8 mouse cellular contexts compared by ENCODE assay signal in genomic region chr6:89644271-89645075, GRCm38 (mm10). TPM values are rescaled to one million over a fixed set of nuclear protein-coding genes. Genes with fewer than 3 reads are reported as not detected.
DNase-seq lines count a peak whose midpoint lies in the region; ATAC-seq lines count a peak whose summit lies in the region.

No protein-coding gene starts in this region.

- no peaks in the 10 kb centered on the region for H3K79me2 ChIP-seq in macrophage (ENCODE audit: inconsistent target)

- no peaks in the 10 kb centered on the region for H3K27me3 ChIP-seq in hindbrain, embryonic 16.5 days (replicated peaks; ENCODE audit: control insufficient read depth, insufficient read depth, low read length)

- H3K9ac ChIP-seq in hindbrain, embryonic 16.5 days (ENCODE audit: low read depth, low read length), result peak overlapping the region; percentile 85

- peak overlapping the region; percentile 83 for H3K4me3 ChIP-seq in hindbrain, embryonic 16.5 days (ENCODE audit: low read length)
- peak overlapping the region; percentile 40 for H3K4me3 ChIP-seq in macrophage (ENCODE audit: inconsistent target)

- DNase-seq in WW6 (ENCODE audit: low read depth, low spot score), result peak; percentile 91
- DNase-seq in cerebellum, postnatal 4 days (ENCODE audit: low spot score in 2 of 2), result peak; percentile 60 to 79
- DNase-seq in gastrocnemius, adult 18-20 months (ENCODE audit: low spot score), result peak; percentile 93
- DNase-seq in left cerebral cortex, adult 18-20 months (ENCODE audit: low spot score in 2 of 2), result peak; percentile 65 to 83
- peak; percentile 76 for DNase-seq in right cerebral cortex, adult 18-20 months
- peak; percentile 94 for DNase-seq in urinary bladder, postnatal 14 days (ENCODE audit: low spot score)

- WGBS in hindbrain, embryonic 16.5 days, result under 1% methylated on average over 41 of the region's 41 CpGs
- under 1% methylated on average over 37 of the region's 41 CpGs for WGBS in macrophage (ENCODE audit: missing documents)

- H3K27ac ChIP-seq in hindbrain, embryonic 16.5 days (ENCODE audit: low read depth, low read length), result peak overlapping the region; percentile 89
- H3K27ac ChIP-seq in macrophage, result peak overlapping the region; percentile 54

- peak overlapping the region; percentile 87 for H3K4me2 ChIP-seq in hindbrain, embryonic 16.5 days (ENCODE audit: low read length)

- peaks cover 3% of the 10 kb centered on the region for H3K4me1 ChIP-seq in hindbrain, embryonic 16.5 days (ENCODE audit: control insufficient read depth, insufficient read depth, low read depth, low read length)

- no peaks in the 10 kb centered on the region for H3K36me3 ChIP-seq in hindbrain, embryonic 16.5 days (ENCODE audit: control insufficient read depth, insufficient read depth, low read length)
- H3K36me3 ChIP-seq in macrophage (ENCODE audit: inconsistent target), result no peaks in the 10 kb centered on the region

- ATAC-seq in hindbrain, embryonic 16.5 days, result peak; percentile 93

- H3K9me3 ChIP-seq in hindbrain, embryonic 16.5 days (ENCODE audit: control insufficient read depth, low read length), result no peaks in the 10 kb centered on the region

RNA-seq across cellular contexts. Expression of gene Txnrd3, which starts 0.7 kb away (rescaled TPM):
- total RNA-seq in gastrocnemius, adult 18-20 months (2021), result 1 to 10 TPM; 3.5 to 4.6 TPM
- polyA plus RNA-seq in hindbrain, embryonic 16.5 days (2015; fragmentation: Nextera tagmentation; extraction: Ambion mirVana), result 12.9 and 15.0 TPM in 2 replicates
- total RNA-seq in left cerebral cortex, adult 18-20 months (2021), result 1 to 10 TPM; 4.0 to 4.8 TPM
- total RNA-seq in macrophage (2018; cell fraction: chromatin; rRNA removed), result 1 to 10 TPM; 1.7 to 6.7 (median 3.0) TPM
- total RNA-seq in macrophage (2018; cell fraction: cytosol; rRNA removed), result 1 to 10 TPM; 2.1 to 5.7 (median 4.1) TPM
- total RNA-seq in macrophage (2018; cell fraction: nucleus; rRNA removed), result 1 to 10 TPM; 1.5 to 5.6 (median 2.8) TPM
- polyA plus RNA-seq in macrophage (2018), result 3.2 to 5.9 TPM (median 5.0 TPM) in 3 replicates

RNA-seq across cellular contexts. Expression of gene Chchd6, which starts 49.0 kb away (rescaled TPM):
- total RNA-seq in gastrocnemius, adult 18-20 months (2021), result 1 to 10 TPM; 3.7 to 4.7 TPM
- 185 and 201 TPM in 2 replicates for polyA plus RNA-seq in hindbrain, embryonic 16.5 days (2015; fragmentation: Nextera tagmentation; extraction: Ambion mirVana)
- 10 to 100 TPM; 83.4 to 84.9 TPM for total RNA-seq in left cerebral cortex, adult 18-20 months (2021)
- total RNA-seq in macrophage (2018; cell fraction: chromatin; rRNA removed), result 10 to 100 TPM in 4 of 26 experiments, 1 to 10 TPM in 22; 2.5 to 10.8 (median 7.7) TPM
- total RNA-seq in macrophage (2018; cell fraction: cytosol; rRNA removed), result 10 to 100 TPM in 14 of 26 experiments, 1 to 10 TPM in 12; 7.2 to 13.5 (median 10.1) TPM
- 10 to 100 TPM in 4 of 26 experiments, 1 to 10 TPM in 22; 2.0 to 16.2 (median 4.9) TPM for total RNA-seq in macrophage (2018; cell fraction: nucleus; rRNA removed)
- polyA plus RNA-seq in macrophage (2018), result 5.9 to 13.0 TPM (median 6.1 TPM) in 3 replicates

Comparison
In these comparisons a context has a peak if more than half of its experiments do, and no peak if none do; other contexts are left out.
1. Peak in every context shown above with its lines: DNase-seq, ATAC-seq, H3K4me3 ChIP-seq and H3K27ac ChIP-seq.
2. RNA of gene Chchd6, which starts 49.0 kb away (total RNA-seq): 83.4 to 84.9 TPM in left cerebral cortex, adult 18-20 months; 3.7 to 4.7 TPM in gastrocnemius, adult 18-20 months; every median in the first group is over 10 times any median in the second.